Mouse (Mus musculus) thymus, adult 2 months (tissue): ENCODE measurements around the gene Rhoq.

ENCODE experiments used
- CTCF ChIP-seq: fragments of 200-500 bp; IDR thresholded peaks from 2 replicates; pipeline ENCODE4 v1.5.1; 2012; ENCODE audit warnings: mild to moderate bottlenecking, control low read depth, low read length, moderate library complexity, borderline replicate concordance; ENCODE audit not compliant: control insufficient read depth, poor library complexity, insufficient read depth; ENCODE audit errors: extremely low read depth
- POLR2A ChIP-seq: fragments of 200-500 bp; IDR thresholded peaks from 2 replicates; pipeline ENCODE4 v1.6.1; 2012; ENCODE audit warnings: mild to moderate bottlenecking, low read length, control low read depth, moderate library complexity; ENCODE audit not compliant: control insufficient read depth, poor library complexity, insufficient read depth; ENCODE audit errors: extremely low read depth

- TF ChIP-seq CTCF (no peak), POLR2A (no peak)
Measured at GRCm38 (mm10) chr17:86976387-86976786, 13.5 kb downstream of the Rhoq start.
